ENCODE assay signal across 18 mouse cellular contexts in the genomic region with DNA sequence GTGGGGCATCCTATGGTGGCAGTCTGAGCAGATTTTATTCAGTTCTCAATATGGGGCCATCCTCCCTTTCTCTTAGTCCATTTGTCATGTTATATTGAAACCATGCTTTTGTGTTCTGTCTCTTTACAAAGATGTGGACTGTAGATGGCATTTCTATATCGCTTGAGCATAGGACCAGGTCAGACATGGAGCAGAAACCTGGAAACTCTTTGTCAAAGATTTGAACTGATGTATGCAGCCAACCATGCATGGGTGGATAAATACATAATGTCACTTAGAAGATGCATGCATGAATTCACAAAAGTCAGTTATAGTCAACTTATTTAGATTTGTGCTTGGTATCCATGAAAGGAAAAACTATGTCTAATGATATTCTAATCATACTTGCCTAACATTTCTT.
"Had no signal": no experiment of that assay in that cellular context is flagged by ENCODE, and none has a peak within 500 bp of the region (broad histone marks: within the 10 kb centered on the region; RNA-seq: fewer than 3 reads in every experiment).

No protein-coding gene starts in this region.

- H3K4me3 ChIP-seq: midbrain, embryonic 10.5 days; midbrain, embryonic 12.5 days; myocyte; neural tube, embryonic 13.5 days; neural tube, embryonic 15.5 days had no signal

- H3K4me1 ChIP-seq: midbrain, embryonic 10.5 days; midbrain, embryonic 12.5 days; neural tube, embryonic 13.5 days; neural tube, embryonic 15.5 days had no signal

- H3K36me3 ChIP-seq: midbrain, embryonic 10.5 days; midbrain, embryonic 12.5 days; neural tube, embryonic 13.5 days; neural tube, embryonic 15.5 days had no signal

- H3K9ac ChIP-seq: liver, embryonic 14.5 days; lung, embryonic 14.5 days; midbrain, embryonic 12.5 days; neural tube, embryonic 13.5 days; neural tube, embryonic 15.5 days had no signal

- H3K9me3 ChIP-seq: midbrain, embryonic 10.5 days; midbrain, embryonic 12.5 days; neural tube, embryonic 13.5 days; neural tube, embryonic 15.5 days had no signal

- H3K27ac ChIP-seq: liver, embryonic 14.5 days; midbrain, embryonic 10.5 days; midbrain, embryonic 12.5 days; neural tube, embryonic 13.5 days; neural tube, embryonic 15.5 days had no signal

- H3K4me2 ChIP-seq: lung, embryonic 14.5 days; midbrain, embryonic 12.5 days; neural tube, embryonic 13.5 days; neural tube, embryonic 15.5 days had no signal

- H3K27me3 ChIP-seq: midbrain, embryonic 12.5 days; neural tube, embryonic 13.5 days; neural tube, embryonic 15.5 days had no signal

- DNase-seq: lung, adult 18-20 months; lung, embryonic 14.5 days; lung, postnatal 10 days; lung, postnatal 4 days; midbrain, embryonic 14.5 days; right cerebral cortex, adult 18-20 months; right cerebral cortex, postnatal 25 days; right cerebral cortex, postnatal 4 days; spleen, adult 18-20 months; thymus, adult 18-20 months; thymus, postnatal 14 days; thymus, postnatal 36 days had no signal
